Mouse (Mus musculus) thymus, postnatal 4 days (tissue): ENCODE measurements around the gene Dapk3.
"Not testable (repeated sequence)": the region's sequence is repeated elsewhere in the genome, so short reads cannot be mapped to it uniquely, and the experiment has no call there.

Source experiments
- DNase-seq: peaks from one replicate; pipeline ENCODE4 v3.0.0; 2021

Gene Dapk3

DNA sequence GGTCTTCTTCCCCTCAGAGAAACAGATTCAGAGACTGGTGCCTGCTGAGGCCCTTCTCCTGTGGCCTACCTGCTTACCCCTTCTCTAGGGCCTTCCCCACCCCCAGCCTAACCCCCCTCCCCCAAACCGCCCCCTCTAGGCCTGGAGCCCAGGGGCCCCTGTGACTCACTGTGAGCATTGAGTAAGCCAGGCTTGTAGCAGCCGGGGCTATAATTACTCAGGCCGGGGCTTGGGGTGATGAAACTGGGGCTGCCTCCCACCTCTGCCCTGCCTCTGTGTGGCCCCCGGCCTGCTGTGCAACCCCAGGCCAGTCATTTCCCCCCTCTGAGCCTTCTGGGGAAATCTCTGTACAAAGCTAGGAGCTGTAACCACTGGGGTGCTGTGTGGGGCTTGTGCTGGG is 36.5 kb upstream of the Dapk3 start:
- DNase-seq, result no peak

- no peak for DNase-seq
Observed at GRCm38 (mm10) chr10:81151261-81151660, 31.5 kb upstream of the Dapk3 start.

- no peak for DNase-seq
Observed at GRCm38 (mm10) chr10:81152609-81153008, 30.2 kb upstream of the Dapk3 start.

DNA sequence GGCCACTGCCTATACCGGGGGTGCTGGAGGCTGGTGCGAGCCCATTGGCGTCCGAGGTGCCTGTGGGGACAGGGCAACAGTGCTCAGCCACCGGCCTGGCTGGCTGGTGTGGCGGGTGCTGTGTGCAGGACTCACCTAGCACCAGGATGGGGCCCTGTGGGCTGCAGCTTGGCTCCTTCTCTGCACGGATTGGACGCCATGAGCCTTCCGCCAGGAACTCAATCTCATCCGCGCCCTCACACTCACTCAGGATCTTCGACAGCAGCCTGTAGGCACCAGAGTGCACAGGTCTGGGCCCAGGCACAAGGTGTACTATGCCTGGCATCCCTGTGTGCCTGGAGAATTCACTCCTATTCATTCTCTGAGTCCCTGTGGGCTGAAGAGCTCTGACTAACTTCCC is 28.5 kb upstream of the Dapk3 start:
- DNase-seq, result no peak

GRCm38 (mm10) chr10:81154736-81155135 is 28.1 kb upstream of the Dapk3 start:
- no peak for DNase-seq

- no peak for DNase-seq
Observed at GRCm38 (mm10) chr10:81161602-81162317, 21.0 kb upstream of the Dapk3 start.

DNA sequence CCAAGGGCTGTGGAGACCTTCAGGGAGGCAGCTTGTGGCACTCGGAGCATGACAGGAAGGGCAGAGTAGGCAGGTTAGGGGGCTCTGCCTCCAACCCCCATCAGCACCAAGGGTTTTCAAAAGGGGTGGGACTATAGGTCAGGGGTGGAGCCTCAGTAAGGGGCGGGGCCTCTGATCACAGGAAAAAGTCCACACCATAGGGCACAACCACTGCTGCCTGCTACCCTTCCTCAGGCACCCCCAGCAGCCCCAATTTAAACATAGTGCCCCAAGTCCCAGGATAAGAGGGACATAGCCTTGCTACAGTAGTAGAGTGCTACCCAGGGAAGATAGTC is 20.5 kb upstream of the Dapk3 start:
- DNase-seq, result peak; percentile 62

GRCm38 (mm10) chr10:81165118-81165517 is 17.7 kb upstream of the Dapk3 start:
- DNase-seq, result no peak

GRCm38 (mm10) chr10:81167200-81168086 is 15.4 kb upstream of the Dapk3 start, which contains the start of gene Pias4:
TSS of gene Pias4 (minus strand) at chr10:81167923.
- DNase-seq, result peak; percentile 100

DNA sequence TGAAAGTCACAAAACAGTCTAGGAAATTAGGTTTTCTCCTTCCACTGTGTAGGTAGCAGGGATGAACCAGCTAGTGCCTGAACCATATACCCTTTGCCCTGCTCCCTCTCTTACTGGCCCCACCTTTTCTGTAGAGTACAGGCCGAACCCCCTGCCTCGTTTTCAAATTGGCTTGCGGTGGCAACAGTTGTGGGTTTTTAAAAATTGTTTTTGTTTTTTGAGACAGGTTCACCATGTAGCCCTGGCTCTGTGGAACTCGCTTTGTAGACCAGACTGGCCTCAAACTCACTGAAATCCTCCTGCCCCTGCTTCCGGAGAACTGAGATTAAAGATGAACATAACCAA is 14.7 kb upstream of the Dapk3 start:
- DNase-seq, result peak; percentile 69

DNA sequence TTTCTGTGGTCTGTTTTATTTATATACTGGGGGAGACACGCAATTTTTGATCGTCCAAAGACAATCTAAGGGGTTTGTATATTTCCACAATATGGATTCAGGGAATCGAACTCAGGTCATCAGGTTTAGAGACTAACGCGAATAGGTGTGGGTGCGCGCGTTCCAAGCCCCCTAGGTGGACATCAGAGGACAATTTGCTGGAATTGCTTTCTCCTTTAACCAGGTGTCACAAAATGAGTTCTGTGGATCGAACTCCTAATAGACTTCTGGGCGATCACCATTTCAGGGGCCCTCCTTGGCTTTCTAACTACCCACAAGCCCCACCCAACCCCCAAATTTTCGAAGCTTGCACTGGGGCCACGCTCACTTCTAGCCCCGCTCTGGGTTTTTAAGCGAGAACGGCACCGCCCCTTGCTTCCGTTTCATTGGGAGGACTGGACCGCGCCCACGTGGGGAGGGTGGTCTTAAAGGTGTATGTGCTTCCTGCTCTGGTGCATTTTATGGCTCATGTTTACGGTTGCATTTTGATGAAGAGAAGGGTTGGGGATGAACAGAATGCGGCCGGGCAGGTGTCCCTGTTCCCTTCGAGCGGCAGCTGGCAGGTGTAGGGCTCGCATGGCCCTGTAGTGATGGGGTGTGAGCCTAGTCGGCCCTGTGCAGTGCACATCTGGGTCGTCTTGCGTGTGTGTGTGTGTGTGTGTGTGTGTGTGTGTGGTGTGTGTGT is 14.1 kb upstream of the Dapk3 start:
- DNase-seq, result peak; percentile 90

GRCm38 (mm10) chr10:81169411-81169900 is 13.3 kb upstream of the Dapk3 start:
- DNase-seq, result peak; percentile 56

DNA sequence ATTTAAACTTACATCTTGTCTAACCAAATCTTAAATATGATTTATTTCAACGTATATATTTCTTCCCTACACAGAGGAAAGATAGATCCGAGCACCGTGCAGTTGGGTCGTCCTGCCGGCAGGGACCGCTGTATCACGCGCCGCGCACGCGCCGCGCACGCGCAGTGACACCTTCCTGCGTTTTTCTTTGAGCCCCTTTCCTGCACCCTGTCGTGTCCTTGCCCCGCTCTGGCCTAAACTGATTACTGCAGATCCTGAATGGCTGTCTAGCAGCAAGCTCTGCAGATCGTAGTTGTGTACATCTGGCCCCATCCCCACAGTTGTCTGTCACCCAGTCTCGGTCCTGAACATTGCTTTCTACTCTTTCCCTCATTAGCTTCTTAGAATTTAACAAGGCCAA is 9.7 kb upstream of the Dapk3 start:
- DNase-seq, result peak; percentile 92

DNA sequence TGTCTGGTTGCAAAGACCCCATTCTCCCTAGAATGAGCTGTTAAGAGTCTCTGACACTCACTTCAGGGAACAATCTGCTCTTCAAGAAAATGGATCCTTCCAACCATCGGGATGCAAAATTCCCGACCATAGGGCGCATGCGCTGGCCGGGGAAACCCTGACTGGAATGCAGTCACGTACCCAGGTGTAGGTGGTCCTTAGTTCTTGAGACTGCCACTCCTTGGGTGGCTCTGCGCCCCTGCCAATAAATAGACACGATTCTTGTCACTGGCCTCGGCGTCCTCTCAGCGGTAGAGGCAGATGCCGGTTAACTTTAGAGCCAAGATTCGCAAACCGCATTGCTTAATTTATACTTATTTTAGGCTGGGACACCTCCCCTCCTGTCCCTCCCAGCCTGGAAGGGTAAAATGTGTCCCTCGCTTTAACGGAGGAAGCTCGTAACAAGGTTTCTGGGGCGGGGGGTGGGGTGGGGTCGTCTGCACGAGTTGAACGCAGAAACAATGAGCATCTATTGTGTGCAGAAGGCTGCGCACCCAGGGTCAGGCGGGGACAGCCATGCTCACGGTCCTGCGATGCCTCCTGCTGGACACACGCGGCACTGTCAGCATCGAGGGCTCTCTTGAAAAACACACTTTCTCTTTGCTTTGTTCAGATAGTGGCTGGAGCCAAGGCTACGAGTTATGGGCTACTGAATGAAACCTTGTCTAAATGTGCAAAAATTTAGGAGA is 8.0 kb upstream of the Dapk3 start:
- DNase-seq, result peak; percentile 96

DNA sequence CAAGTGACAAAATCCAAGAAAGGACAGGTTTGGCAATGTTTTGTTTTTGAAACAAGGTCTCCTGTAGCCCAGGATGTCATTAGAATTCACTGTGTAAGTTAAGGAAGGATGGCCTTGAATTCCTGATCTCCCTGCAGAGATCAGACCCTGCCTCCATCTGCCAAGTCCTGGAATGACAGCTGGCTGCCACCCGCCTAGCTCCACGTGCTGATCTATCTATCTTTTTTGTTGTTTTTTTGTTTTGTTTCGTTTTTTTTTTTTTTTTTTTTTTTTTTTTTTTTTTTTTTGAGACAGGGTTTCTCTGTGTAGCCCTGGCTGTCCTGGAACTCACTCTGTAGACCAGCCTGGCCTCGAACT is 7.5 kb upstream of the Dapk3 start:
- not testable (repeated sequence) for DNase-seq

GRCm38 (mm10) chr10:81175936-81176465 is 6.8 kb upstream of the Dapk3 start:
- DNase-seq, result no peak

GRCm38 (mm10) chr10:81176466-81177271 is 6.1 kb upstream of the Dapk3 start, which contains the start of gene Eef2:
TSS of gene Eef2 (plus strand) at chr10:81176631.
- DNase-seq, result peak; percentile 99

- DNase-seq, result peak; percentile 66
Observed at GRCm38 (mm10) chr10:81177491-81177925, 5.3 kb upstream of the Dapk3 start.

DNA sequence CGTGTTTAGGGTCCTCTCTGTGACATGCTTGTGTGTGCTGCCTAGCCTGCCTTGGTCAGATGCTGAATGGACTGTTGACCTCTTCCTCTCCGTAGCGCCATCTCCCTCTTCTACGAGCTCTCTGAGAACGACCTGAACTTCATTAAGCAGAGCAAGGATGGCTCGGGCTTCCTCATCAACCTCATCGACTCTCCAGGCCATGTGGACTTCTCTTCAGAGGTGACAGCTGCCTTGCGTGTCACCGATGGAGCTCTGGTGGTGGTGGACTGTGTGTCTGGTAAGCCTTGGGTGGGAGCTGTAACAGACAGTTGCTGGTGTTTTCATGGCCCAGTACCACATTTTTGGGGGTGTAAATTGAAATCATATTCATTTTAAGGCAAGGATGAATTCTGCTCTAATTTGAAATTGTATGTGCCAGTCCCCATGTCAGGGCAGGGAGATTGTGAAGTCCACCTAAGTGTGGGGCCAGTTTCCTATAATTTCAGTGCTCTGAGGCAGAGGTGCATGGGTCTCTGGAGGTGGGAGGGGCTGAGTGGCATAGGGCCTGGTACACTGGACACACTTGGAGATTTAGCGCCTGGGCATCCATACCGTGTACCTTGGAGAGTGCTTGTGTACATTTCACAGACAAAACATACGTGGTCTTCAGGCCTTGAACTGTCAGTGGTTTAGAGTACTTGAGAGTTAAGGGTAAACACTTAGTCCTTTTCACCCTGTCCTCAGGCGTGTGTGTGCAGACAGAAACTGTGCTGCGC is 4.7 kb upstream of the Dapk3 start:
- no peak for DNase-seq

- DNase-seq, result no peak
Observed at GRCm38 (mm10) chr10:81178927-81179326, 3.9 kb upstream of the Dapk3 start.
